Mouse (Mus musculus) forebrain, embryonic 10.5 days (tissue): ENCODE results near the gene Ddx11. TPM values are rescaled to one million over a fixed set of nuclear protein-coding genes. Genes with fewer than 3 reads are reported as not detected.

Experiments
- DNase-seq: peaks from one replicate; pipeline ENCODE4 v3.0.0-alpha.2; 2017; ENCODE audit warnings: low spot score; ENCODE audit errors: extremely low spot score
- H3K27ac ChIP-seq: fragments of 300-500 bp; sonication (generic); 2 replicates; pipeline ENCODE4 v1.5.1; 2016; ENCODE audit warnings: mild to moderate bottlenecking
- H3K27me3 ChIP-seq: fragments of 300-500 bp; sonication (generic); 2 replicates; pipeline ENCODE4 v1.6.1; 2016; ENCODE audit warnings: mild to moderate bottlenecking; ENCODE audit not compliant: poor library complexity, severe bottlenecking
- H3K36me3 ChIP-seq: fragments of 300-500 bp; sonication (generic); replicated peaks from 2 replicates; pipeline ENCODE4 v1.6.1; 2016; ENCODE audit warnings: mild to moderate bottlenecking, moderate library complexity
- H3K4me1 ChIP-seq: fragments of 300-500 bp; sonication (generic); 2 replicates; pipeline ENCODE4 v1.6.1; 2016
- H3K4me3 ChIP-seq: fragments of 300-500 bp; sonication (generic); 2 replicates; pipeline ENCODE4 v1.5.1; 2016; ENCODE audit warnings: mild to moderate bottlenecking, moderate library complexity
- H3K9me3 ChIP-seq: fragments of 300-500 bp; sonication (generic); 2 replicates; pipeline ENCODE4 v1.6.1; 2016; ENCODE audit warnings: mild to moderate bottlenecking, moderate library complexity
- WGBS: fragments of 180-500 bp; shearing (Covaris S2); methylation state at CpG from one replicate; pipeline ENCODE4 v1.1.7; 2016; 5-methylcytosine and 5-hydroxymethylcytosine counted together
- polyA plus RNA-seq: library from polyadenylated mRNA; unstranded; fragments of >200 nt; fragmentation: Nextera tagmentation; extraction: Ambion mirVana; gene quantifications from 2 replicates; pipeline ENCODE4 v1.2.1, GENCODE M21; 2016

Ddx11 gene
- polyA plus RNA-seq, 1 experiment from 2014 or later, result 35.1 TPM

GRCm38 (mm10) chr17:66100566-66101379 lies 22.5 kb upstream of the Ddx11 start:
- H3K27ac ChIP-seq, result peak overlapping the region; percentile 97

GRCm38 (mm10) chr17:66101380-66102330 lies 21.7 kb upstream of the Ddx11 start, which contains the start of gene Ndufv2:
Ndufv2 (minus strand) TSS chr17:66101559.
- peak within 1 kb of the TSS; percentile 96 for H3K4me3 ChIP-seq
- H3K9me3 ChIP-seq, result no peaks in the 10 kb centered on the region
- H3K36me3 ChIP-seq, result peaks cover 8% of the 10 kb centered on the region
- H3K27ac ChIP-seq, result peak within 1 kb of the TSS; percentile 97
- H3K4me1 ChIP-seq, result peaks cover 15% of the 10 kb centered on the region
- 1% methylated on average over 67 of the region's 67 CpGs for WGBS
- H3K27me3 ChIP-seq, result no peaks in the 10 kb centered on the region
- DNase-seq, result peak; percentile 95

More at GRCm38 (mm10) chr17:66100566-66101379, 22.5 kb upstream of the Ddx11 start:
- 1% methylated on average over 41 of the region's 41 CpGs for WGBS
- DNase-seq, result no peak
- Histone ChIP-seq H3K4me1 (peaks cover 15% of the 10 kb centered on the region), H3K4me3 (peak overlapping the region; percentile 96), H3K9me3 (no peaks in the 10 kb centered on the region), H3K27me3 (no peaks in the 10 kb centered on the region), H3K36me3 (peaks cover 8% of the 10 kb centered on the region)

DNA sequence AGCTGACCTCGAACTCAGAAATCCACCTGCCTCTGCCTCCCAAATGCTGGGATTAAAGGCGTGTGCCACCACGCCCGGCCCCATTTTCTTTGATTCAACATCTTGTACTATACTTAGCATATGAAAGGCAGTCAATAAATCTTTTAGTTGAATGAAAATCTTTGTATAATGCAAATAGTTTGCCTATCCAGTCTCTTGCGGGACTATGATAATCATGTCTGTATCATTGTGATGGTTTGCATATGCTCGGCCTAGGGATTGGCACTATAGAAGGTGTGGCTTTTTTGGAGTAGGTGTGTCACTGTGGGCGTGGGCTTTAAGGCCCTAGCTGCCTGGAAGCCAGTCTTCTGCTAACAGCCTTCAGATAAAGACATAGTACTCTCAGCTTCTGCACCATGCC lies 19.2 kb upstream of the Ddx11 start:
- DNase-seq, result no peak
- Histone ChIP-seq H3K36me3 (no peaks in the 10 kb centered on the region), H3K9me3 (no peaks in the 10 kb centered on the region), H3K27ac (no peak overlapping the region), H3K27me3 (no peaks in the 10 kb centered on the region), H3K4me3 (no peak overlapping the region), H3K4me1 (peaks cover 15% of the 10 kb centered on the region)
- 89% methylated on average over 7 of the region's 7 CpGs for WGBS

- 0 out of 2 replicates have a peak overlapping the region, but pooled peaks have one; percentile 6 for H3K27ac ChIP-seq
- 54% methylated on average over 10 of the region's 10 CpGs for WGBS
- no peaks in the 10 kb centered on the region for H3K27me3 ChIP-seq
Observed at GRCm38 (mm10) chr17:66106601-66107267, 16.6 kb upstream of the Ddx11 start.

DNA sequence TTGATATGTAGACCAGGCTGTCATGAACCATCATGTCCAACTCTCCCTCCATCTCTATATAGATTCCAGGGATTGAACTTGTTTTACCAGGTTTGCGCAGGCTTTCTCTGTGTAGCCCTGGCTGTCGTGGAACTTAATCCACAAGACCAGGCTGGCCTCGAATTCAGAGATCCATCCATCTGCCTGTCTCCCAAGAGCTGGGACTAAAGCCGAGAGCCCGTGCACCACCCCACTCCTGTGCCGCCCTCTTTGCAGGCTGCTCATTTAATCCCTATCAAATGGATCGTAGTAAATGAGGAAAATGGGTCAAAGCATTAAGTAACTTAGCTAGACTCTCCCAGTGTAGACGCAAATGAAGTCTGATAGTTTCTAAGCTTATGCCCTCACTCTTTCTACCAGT lies 15.9 kb upstream of the Ddx11 start:
- H3K36me3 ChIP-seq, result no peaks in the 10 kb centered on the region
- WGBS, result 72% methylated on average over 8 of the region's 8 CpGs
- no peaks in the 10 kb centered on the region for H3K27me3 ChIP-seq
- no peaks in the 10 kb centered on the region for H3K9me3 ChIP-seq
- no peak overlapping the region for H3K27ac ChIP-seq
- DNase-seq, result no peak
- no peak overlapping the region for H3K4me3 ChIP-seq
- peaks cover 16% of the 10 kb centered on the region for H3K4me1 ChIP-seq

More at GRCm38 (mm10) chr17:66106601-66107267, 16.6 kb upstream of the Ddx11 start:
- Histone ChIP-seq H3K4me1 (peaks cover 13% of the 10 kb centered on the region), H3K9me3 (no peaks in the 10 kb centered on the region), H3K36me3 (no peaks in the 10 kb centered on the region), H3K4me3 (no peak overlapping the region)
- peak; percentile 64 for DNase-seq

- WGBS, result 87% methylated on average over 4 of the region's 4 CpGs
- Histone ChIP-seq H3K4me3 (no peak overlapping the region), H3K27me3 (no peaks in the 10 kb centered on the region), H3K27ac (no peak overlapping the region), H3K36me3 (no peaks in the 10 kb centered on the region), H3K9me3 (no peaks in the 10 kb centered on the region), H3K4me1 (peaks cover 18% of the 10 kb centered on the region)
- DNase-seq, result no peak
Observed at GRCm38 (mm10) chr17:66108198-66108597, 15.1 kb upstream of the Ddx11 start.

- 65% methylated on average over 6 of the region's 6 CpGs for WGBS
- Histone ChIP-seq H3K27ac (peak overlapping the region; percentile 92; the same call in 1 of the 2 replicates), H3K4me3 (peak overlapping the region; percentile 89), H3K9me3 (no peaks in the 10 kb centered on the region), H3K27me3 (no peaks in the 10 kb centered on the region), H3K36me3 (peaks cover 22% of the 10 kb centered on the region), H3K4me1 (peaks cover 18% of the 10 kb centered on the region)
- no peak for DNase-seq
Observed at GRCm38 (mm10) chr17:66110746-66111145, 12.6 kb upstream of the Ddx11 start.

- H3K4me3 ChIP-seq, result peak within 1 kb of the TSS; percentile 89
- DNase-seq, result peak; percentile 96
- H3K9me3 ChIP-seq, result no peaks in the 10 kb centered on the region
- peak within 1 kb of the TSS; percentile 92 for H3K27ac ChIP-seq
- H3K4me1 ChIP-seq, result peaks cover 18% of the 10 kb centered on the region
- under 1% methylated on average over 41 of the region's 41 CpGs for WGBS
- peaks cover 29% of the 10 kb centered on the region for H3K36me3 ChIP-seq
- H3K27me3 ChIP-seq, result no peaks in the 10 kb centered on the region
Observed at GRCm38 (mm10) chr17:66111402-66111959, 11.8 kb upstream of the Ddx11 start, which contains the start of gene Washc1. Washc1 (plus strand) TSS chr17:66111545.

DNA sequence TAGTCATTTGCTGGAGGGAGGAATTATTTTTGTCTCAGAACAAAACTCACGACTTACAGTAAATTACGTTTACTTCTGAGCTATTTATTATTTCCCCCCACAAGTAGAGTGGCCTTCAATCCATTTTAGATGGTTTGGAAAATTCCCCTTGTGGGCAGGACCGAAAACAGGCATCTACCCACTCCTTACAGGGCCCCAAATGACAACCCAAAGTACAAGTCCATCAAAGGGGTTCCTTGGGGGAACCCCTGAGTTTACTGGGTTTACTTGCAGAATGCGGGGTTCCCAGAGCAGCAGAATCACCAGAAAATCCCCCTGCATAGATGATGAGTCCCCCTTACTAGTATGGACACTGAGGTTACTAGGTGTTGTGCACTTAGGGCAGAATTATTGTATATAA lies 11.2 kb upstream of the Ddx11 start:
- Histone ChIP-seq H3K4me3 (peak overlapping the region; percentile 89), H3K9me3 (no peaks in the 10 kb centered on the region), H3K27me3 (no peaks in the 10 kb centered on the region), H3K36me3 (peaks cover 36% of the 10 kb centered on the region), H3K4me1 (peaks cover 18% of the 10 kb centered on the region), H3K27ac (peak overlapping the region; percentile 92; the same call in 1 of the 2 replicates)
- no peak for DNase-seq
- WGBS, result 55% methylated on average over 4 of the region's 4 CpGs

DNA sequence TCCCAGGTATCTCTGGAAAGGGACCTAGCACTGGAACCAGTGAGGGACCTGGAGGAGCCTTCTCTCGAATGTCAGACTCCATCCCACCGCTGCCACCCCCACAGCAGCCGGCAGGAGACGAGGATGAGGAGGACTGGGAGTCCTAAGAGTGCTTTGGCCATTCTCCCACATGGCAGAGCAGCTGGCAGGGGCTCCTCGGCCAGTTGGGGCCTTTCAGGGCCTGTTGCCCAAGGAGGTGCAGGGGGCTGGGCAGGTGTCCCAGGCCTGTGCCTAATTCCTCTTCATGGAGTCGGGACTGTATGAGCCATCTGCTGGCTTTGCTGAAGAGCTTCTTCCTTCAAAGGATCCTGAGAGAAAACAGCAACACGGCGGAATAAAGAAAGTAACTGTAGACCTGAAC lies 4.3 kb upstream of the Ddx11 start:
- Histone ChIP-seq H3K27ac (no peak overlapping the region), H3K4me1 (peaks cover under 1% of the 10 kb centered on the region; the same call in 1 of the 2 replicates), H3K36me3 (peaks cover 61% of the 10 kb centered on the region), H3K4me3 (no peak overlapping the region), H3K27me3 (no peaks in the 10 kb centered on the region), H3K9me3 (no peaks in the 10 kb centered on the region)
- no peak for DNase-seq
- WGBS, result 89% methylated on average over 8 of the region's 8 CpGs

- 96% methylated on average over 1 of the region's 1 CpGs for WGBS
- no peaks in the 10 kb centered on the region for H3K27me3 ChIP-seq
- no peaks in the 10 kb centered on the region for H3K9me3 ChIP-seq
- DNase-seq, result no peak
- H3K4me1 ChIP-seq, result peaks cover 17% of the 10 kb centered on the region
- peaks cover 44% of the 10 kb centered on the region for H3K36me3 ChIP-seq
- no peak overlapping the region for H3K27ac ChIP-seq
- H3K4me3 ChIP-seq, result no peak overlapping the region
Observed at GRCm38 (mm10) chr17:66120701-66121100, 2.6 kb upstream of the Ddx11 start.
